In the genomic region with DNA sequence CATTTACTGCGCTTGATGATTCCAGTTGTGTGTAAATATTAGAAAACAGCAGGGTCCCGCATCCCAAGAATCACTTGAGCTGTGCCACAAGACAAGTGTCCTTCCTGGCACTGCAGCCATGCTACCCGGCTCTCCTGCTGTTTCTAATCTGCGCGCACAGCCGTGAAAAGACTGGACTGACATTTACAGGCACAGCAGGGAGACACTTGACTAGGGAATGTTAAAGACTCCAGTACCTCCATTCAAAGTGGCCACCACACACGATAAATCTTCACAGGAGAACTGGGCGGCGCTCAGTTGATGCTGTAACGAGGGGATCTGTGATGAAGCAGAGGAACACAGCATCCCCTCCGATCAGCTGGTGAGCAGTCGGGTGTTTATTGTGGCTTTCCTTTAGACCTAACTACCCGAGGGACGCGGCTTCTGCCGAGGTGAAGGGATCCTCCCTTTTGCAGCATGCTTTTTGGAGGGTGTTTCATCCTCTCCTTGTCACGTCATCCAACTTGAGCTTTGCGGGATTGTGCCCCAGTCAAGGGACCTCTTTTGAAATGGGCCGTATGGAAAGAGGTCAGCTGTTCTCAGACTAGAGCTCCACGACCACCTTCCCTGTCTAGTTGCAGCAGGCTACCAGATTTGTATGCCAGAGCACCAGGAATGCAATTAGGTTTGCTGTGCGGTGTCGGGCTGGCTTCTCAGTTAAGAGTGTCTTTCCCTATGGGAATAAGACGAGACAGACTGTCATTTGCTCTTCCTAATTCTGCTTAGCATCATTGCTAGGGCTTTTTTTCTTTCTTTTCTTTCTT, we compare ENCODE assay signal across 10 mouse cellular contexts.
A peak's percentile ranks its signal among the peaks of the same experiment; 100 is the strongest.
DNase-seq lines count a peak whose midpoint lies in the region; ATAC-seq and TF ChIP-seq lines count a peak whose summit lies in the region.
"Had no signal": no experiment of that assay in that cellular context is flagged by ENCODE, and none has a peak within 500 bp of the region (broad histone marks: within the 10 kb centered on the region; RNA-seq: fewer than 3 reads in every experiment).

No protein-coding gene starts in this region.

- H3K9me3 ChIP-seq in intestine, postnatal 0 days (ENCODE audit: control insufficient read depth) = no peaks in the 10 kb centered on the region
- H3K9me3 ChIP-seq: embryonic facial prominence, embryonic 13.5 days had no signal

- TF ChIP-seq CTCF in intestine, postnatal 0 days (IDR thresholded peaks at IDR 0.05; ENCODE audit: low read depth) = no peak

- H3K4me3 ChIP-seq in intestine, postnatal 0 days (ENCODE audit: low read depth, low read length) = no peak overlapping the region
- H3K4me3 ChIP-seq: embryonic facial prominence, embryonic 13.5 days had no signal

- H3K36me3 ChIP-seq in intestine, postnatal 0 days (ENCODE audit: control insufficient read depth, insufficient read depth) = peaks cover 4% of the 10 kb centered on the region; the same call in 1 of the 2 replicates

- H3K4me1 ChIP-seq in intestine, postnatal 0 days (replicated peaks; ENCODE audit: control insufficient read depth, insufficient read depth, low read length) = no peaks in the 10 kb centered on the region

- no peak overlapping the region for H3K9ac ChIP-seq in intestine, postnatal 0 days (ENCODE audit: low read depth, low read length)
- H3K9ac ChIP-seq: embryonic facial prominence, embryonic 13.5 days had no signal

- no peak for ATAC-seq in monocyte, adult 5-6 weeks (replicated peaks; ENCODE audit: insufficient number of reproducible peaks, low FRiP score, low TSS enrichment, poor library complexity, severe bottlenecking)
- no peak for ATAC-seq in megakaryocyte-erythroid progenitor cell, adult 5-6 weeks (replicated peaks; ENCODE audit: low FRiP score, low TSS enrichment, poor library complexity, severe bottlenecking)
- no peak for ATAC-seq in intestine, postnatal 0 days

- no peak overlapping the region for H3K4me2 ChIP-seq in intestine, postnatal 0 days (replicated peaks; ENCODE audit: low read depth)
- H3K4me2 ChIP-seq: embryonic facial prominence, embryonic 13.5 days had no signal

- H3K27ac ChIP-seq in intestine, postnatal 0 days (ENCODE audit: low read depth, low read length) = no peak overlapping the region
- H3K27ac ChIP-seq: embryonic facial prominence, embryonic 13.5 days had no signal

- peak; percentile 22 for DNase-seq in right cerebral cortex, postnatal 14 days
- DNase-seq in right cerebral cortex, postnatal 36 days (ENCODE audit: low spot score in 2 of 2) = no peak
- peak; percentile 51 for DNase-seq in embryo, embryonic 11.5 days (ENCODE audit: low read depth, low spot score)
- DNase-seq in hindlimb bud, embryonic 11.5 days (ENCODE audit: extremely low spot score, low read depth, low spot score) = peak; percentile 24
- peak; percentile 67 for DNase-seq in retina, embryonic 14.5 days (ENCODE audit: low spot score)
- DNase-seq: kidney, adult 18-20 months had no signal

- no peaks in the 10 kb centered on the region for H3K27me3 ChIP-seq in intestine, postnatal 0 days (replicated peaks; ENCODE audit: control insufficient read depth, insufficient read depth, low read length)
- H3K27me3 ChIP-seq: embryonic facial prominence, embryonic 13.5 days had no signal

- 76% methylated on average over 23 of the region's 23 CpGs for WGBS in intestine, postnatal 0 days

Comparison
In these comparisons a context has a peak if more than half of its experiments do, and no peak if none do; other contexts are left out.
1. DNase-seq: peak in right cerebral cortex, postnatal 14 days (single experiment), embryo, embryonic 11.5 days (single experiment), hindlimb bud, embryonic 11.5 days (single experiment) and retina, embryonic 14.5 days (single experiment); none in right cerebral cortex, postnatal 36 days (0 of 2).